8 mouse cellular contexts compared by ENCODE assay signal in the genomic region with DNA sequence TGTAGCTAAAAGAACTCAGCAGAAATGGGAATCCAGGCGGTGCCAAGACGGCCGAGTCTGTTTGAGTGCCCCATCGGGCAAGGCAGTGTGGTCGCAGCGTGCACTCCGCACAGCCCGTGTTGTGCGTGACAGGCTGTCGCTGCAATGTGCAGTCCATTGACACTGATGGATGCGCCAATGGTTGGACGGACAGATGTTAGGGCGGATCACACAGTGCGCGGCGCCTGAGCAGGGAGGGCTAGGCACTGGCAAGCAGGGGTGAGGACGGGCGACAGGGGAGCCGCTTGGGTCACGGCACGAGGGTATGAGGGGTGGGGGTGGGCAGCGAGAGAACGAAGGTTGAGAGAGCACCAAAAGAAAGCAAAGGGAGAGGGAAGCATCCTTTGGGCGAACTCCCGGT. TPM values are rescaled to one million over a fixed set of nuclear protein-coding genes. Genes with fewer than 3 reads are reported as not detected.
DNase-seq lines count a peak whose midpoint lies in the region; ATAC-seq and TF ChIP-seq lines count a peak whose summit lies in the region.

No protein-coding gene starts in this region.

- no peak for TF ChIP-seq CTCF in kidney, adult 2 months (conservative IDR thresholded peaks at IDR 0.05; ENCODE audit: insufficient read depth, insufficient read length, low read depth, low read length)

- WGBS in kidney, adult 2 months = 20% methylated on average over 25 of the region's 25 CpGs
- WGBS in hindbrain, embryonic 13.5 days = under 1% methylated on average over 25 of the region's 25 CpGs
- WGBS in midbrain, embryonic 15.5 days = under 1% methylated on average over 25 of the region's 25 CpGs

- ATAC-seq in hindbrain, embryonic 13.5 days (ENCODE audit: low FRiP score) = no peak
- no peak for ATAC-seq in midbrain, embryonic 15.5 days (replicated peaks)

- TF ChIP-seq POLR2A in kidney, adult 2 months (IDR thresholded peaks at IDR 0.05; ENCODE audit: low read depth, low read length) = no peak

- no peak for DNase-seq in kidney, adult 2 months
- DNase-seq in kidney, postnatal 36 days = no peak
- peak; percentile 70 for DNase-seq in embryo, embryonic 10.5 days (ENCODE audit: low spot score)
- DNase-seq in ovary, postnatal 10 days (ENCODE audit: low spot score) = no peak
- DNase-seq in testis, postnatal 14 days (ENCODE audit: low spot score) = no peak
- no peak for DNase-seq in thymus, adult 18-20 months

- peak overlapping the region; percentile 92 for H3K4me2 ChIP-seq in hindbrain, embryonic 13.5 days
- H3K4me2 ChIP-seq in midbrain, embryonic 15.5 days = peak overlapping the region; percentile 99

- no peaks in the 10 kb centered on the region for H3K4me1 ChIP-seq in kidney, adult 2 months (ENCODE audit: control insufficient read depth, insufficient read depth, low read length)
- H3K4me1 ChIP-seq in hindbrain, embryonic 13.5 days (replicated peaks) = peaks cover 72% of the 10 kb centered on the region
- peaks cover 42% of the 10 kb centered on the region for H3K4me1 ChIP-seq in midbrain, embryonic 15.5 days

- no peak overlapping the region for H3K27ac ChIP-seq in kidney, adult 2 months (ENCODE audit: insufficient read depth, low read depth, low read length)
- H3K27ac ChIP-seq in hindbrain, embryonic 13.5 days = peak overlapping the region; percentile 96
- H3K27ac ChIP-seq in midbrain, embryonic 15.5 days = no peak overlapping the region

- no peaks in the 10 kb centered on the region for H3K9me3 ChIP-seq in hindbrain, embryonic 13.5 days
- no peaks in the 10 kb centered on the region for H3K9me3 ChIP-seq in midbrain, embryonic 15.5 days

- H3K36me3 ChIP-seq in kidney, adult 2 months (ENCODE audit: control insufficient read depth, insufficient read depth, low read length) = no peaks in the 10 kb centered on the region
- H3K36me3 ChIP-seq in hindbrain, embryonic 13.5 days = no peaks in the 10 kb centered on the region
- no peaks in the 10 kb centered on the region for H3K36me3 ChIP-seq in midbrain, embryonic 15.5 days (replicated peaks)

- H3K4me3 ChIP-seq in kidney, adult 2 months (ENCODE audit: insufficient read depth, low read depth, low read length) = peak overlapping the region; percentile 85
- H3K4me3 ChIP-seq in hindbrain, embryonic 13.5 days = peak overlapping the region; percentile 90
- peak overlapping the region; percentile 92 for H3K4me3 ChIP-seq in midbrain, embryonic 15.5 days

- H3K27me3 ChIP-seq in kidney, adult 2 months (replicated peaks; ENCODE audit: control insufficient read depth, insufficient read depth, low read length) = 0 out of 2 replicates have a peak, but pooled peaks cover 1% of the 10 kb centered on the region
- H3K27me3 ChIP-seq in hindbrain, embryonic 13.5 days = peaks cover 49% of the 10 kb centered on the region
- H3K27me3 ChIP-seq in midbrain, embryonic 15.5 days (replicated peaks) = peaks cover 52% of the 10 kb centered on the region

- H3K9ac ChIP-seq in hindbrain, embryonic 13.5 days = peak overlapping the region; percentile 95
- H3K9ac ChIP-seq in midbrain, embryonic 15.5 days = peak overlapping the region; percentile 23; the same call in 1 of the 2 replicates

RNA-seq across cellular contexts. Expression of gene Tshz3, which starts 2.6 kb away (rescaled TPM):
- 1.5 and 2.0 TPM in 2 replicates for polyA plus RNA-seq in kidney, adult 2 months (2012; rRNA removed)
- 37.1 and 39.9 TPM in 2 replicates for polyA plus RNA-seq in hindbrain, embryonic 13.5 days (2015; fragmentation: Nextera tagmentation; extraction: Ambion mirVana)
- 9.8 and 11.1 TPM in 2 replicates for polyA plus RNA-seq in midbrain, embryonic 15.5 days (2015; fragmentation: Nextera tagmentation; extraction: Ambion mirVana)
